Mouse (Mus musculus) E14TG2a.4 (cell line): ENCODE measurements at regions not wholly inside any gene's neighbourhood (a gene's known extent, or its start where the extent isn't known, plus 50 kb on each side); places are given as distances from the start of the nearest gene placed in this dataset.

Experiments used
- H3K27me3 ChIP-seq: 2 replicates; pipeline ENCODE4 v1.6.1; 2014; ENCODE audit warnings: low read length, control low read depth; ENCODE audit not compliant: insufficient read depth
- H3K36me3 ChIP-seq: 2 replicates; pipeline ENCODE4 v1.6.1; 2014; ENCODE audit warnings: low read length, control low read depth; ENCODE audit not compliant: insufficient read depth
- H3K4me1 ChIP-seq: replicated peaks from 2 replicates; pipeline ENCODE4 v1.6.1; 2014; ENCODE audit warnings: low read depth, low read length, control low read depth
- H3K4me3 ChIP-seq: replicated peaks from 2 replicates; pipeline ENCODE4 v1.5.1; 2014; ENCODE audit warnings: mild to moderate bottlenecking, low read length
- H3K9me3 ChIP-seq: 2 replicates; pipeline ENCODE4 v1.6.1; 2014; ENCODE audit warnings: low read length, control low read depth
- CTCF ChIP-seq: conservative IDR thresholded peaks from 2 replicates; pipeline ENCODE4 v1.5.1; 2014; ENCODE audit warnings: low read length
- NANOG ChIP-seq: IDR thresholded peaks from 2 replicates; pipeline ENCODE4 v1.6.1; 2014; ENCODE audit warnings: borderline replicate concordance, low read length, mixed read lengths

DNA sequence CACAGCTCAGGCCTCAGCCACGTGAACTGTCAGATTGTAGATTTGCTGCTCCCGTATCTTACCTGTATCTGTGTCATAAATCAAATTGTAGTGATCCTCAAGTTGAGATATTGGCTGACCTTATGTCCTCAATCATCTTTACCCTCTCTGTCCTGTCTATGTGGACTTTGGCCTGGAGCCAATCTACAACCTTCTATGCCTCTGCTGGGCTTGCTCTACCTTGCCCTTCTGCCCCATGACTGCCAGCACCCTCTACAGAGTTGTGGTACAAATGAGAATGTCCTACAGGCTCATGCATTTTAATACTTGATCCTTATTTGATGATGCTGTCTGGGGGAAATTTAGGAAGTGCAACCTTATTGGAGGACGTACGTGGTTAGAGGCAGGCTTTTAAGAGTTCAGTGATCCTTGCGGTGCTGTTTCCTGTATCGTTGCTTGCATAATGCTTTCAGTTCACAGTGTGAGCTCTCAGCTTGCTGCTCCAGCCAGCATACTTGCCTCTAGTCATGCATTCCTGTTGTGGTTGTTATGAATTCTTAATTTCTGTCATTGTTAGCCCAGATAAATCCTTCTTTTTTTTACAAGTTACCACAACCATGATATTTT lies 545.2 kb upstream of the Igfbp3 start:
- Histone ChIP-seq H3K36me3 (no peaks in the 10 kb centered on the region), H3K27me3 (no peaks in the 10 kb centered on the region), H3K4me1 (peaks cover 3% of the 10 kb centered on the region; the same call in 1 of the 2 replicates), H3K9me3 (no peaks in the 10 kb centered on the region), H3K4me3 (no peak overlapping the region)
- TF ChIP-seq CTCF (no peak), NANOG (no peak)
